Mouse (Mus musculus): ENCODE data around the gene Spats1. TPM values are rescaled to one million over a fixed set of nuclear protein-coding genes. Genes with fewer than 3 reads are reported as not detected.
A peak's percentile ranks its signal among the peaks of the same experiment; 100 is the strongest.
"Not testable (repeated sequence)": the region's sequence is repeated elsewhere in the genome, so short reads cannot be mapped to it uniquely, and the experiment has no call there.

The Spats1 gene
- total RNA-seq, 2 experiments from 2014 or later = 0.48 TPM; not detected in 1

GRCm38 (mm10) chr17:45489736-45490135 lies 14.5 kb upstream of the Spats1 start:
- no peak for DNase-seq

GRCm38 (mm10) chr17:45488321-45489254 lies 13.4 kb upstream of the Spats1 start:
- DNase-seq = no peak

- no peak for DNase-seq
These were observed 12.0 kb upstream of the Spats1 start for GRCm38 (mm10) chr17:45487216-45487615.

- no peak for DNase-seq
These were observed 10.4 kb upstream of the Spats1 start for GRCm38 (mm10) chr17:45485581-45485980.

GRCm38 (mm10) chr17:45480429-45480828 lies 5.2 kb upstream of the Spats1 start:
- peak; percentile 33 for DNase-seq

- peak; percentile 91 for DNase-seq
These were observed 3.1 kb upstream of the Spats1 start for GRCm38 (mm10) chr17:45478234-45478825.

- no peak for DNase-seq
These were observed 1.1 kb downstream of the Spats1 start for GRCm38 (mm10) chr17:45474146-45474545.

GRCm38 (mm10) chr17:45473667-45474066 lies 1.5 kb downstream of the Spats1 start:
- DNase-seq = no peak

- DNase-seq = no peak
These were observed 4.5 kb downstream of the Spats1 start for GRCm38 (mm10) chr17:45470726-45471125.

- no peak for DNase-seq
These were observed 6.9 kb downstream of the Spats1 start for GRCm38 (mm10) chr17:45468302-45468701.

- no peak for DNase-seq
These were observed 8.5 kb downstream of the Spats1 start for GRCm38 (mm10) chr17:45466701-45467100.

GRCm38 (mm10) chr17:45464255-45464654 lies 11.0 kb downstream of the Spats1 start:
- no peak for DNase-seq

GRCm38 (mm10) chr17:45462506-45462905 lies 12.7 kb downstream of the Spats1 start:
- DNase-seq = no peak

- no peak for DNase-seq
These were observed 16.2 kb downstream of the Spats1 start for GRCm38 (mm10) chr17:45459062-45459461.

GRCm38 (mm10) chr17:45458516-45458915 lies 16.7 kb downstream of the Spats1 start:
- no peak for DNase-seq

GRCm38 (mm10) chr17:45457487-45457886 lies 17.7 kb downstream of the Spats1 start:
- no peak for DNase-seq

GRCm38 (mm10) chr17:45456260-45457152 lies 18.7 kb downstream of the Spats1 start:
- no peak for DNase-seq

- not testable (repeated sequence) for DNase-seq
These were observed 19.4 kb downstream of the Spats1 start for GRCm38 (mm10) chr17:45455783-45456182.

GRCm38 (mm10) chr17:45454794-45455193 lies 20.4 kb downstream of the Spats1 start:
- no peak for DNase-seq

GRCm38 (mm10) chr17:45452271-45452670 lies 22.9 kb downstream of the Spats1 start:
- no peak for DNase-seq

GRCm38 (mm10) chr17:45450153-45450552 lies 25.1 kb downstream of the Spats1 start:
- DNase-seq = no peak

GRCm38 (mm10) chr17:45449586-45449985 lies 25.6 kb downstream of the Spats1 start:
- DNase-seq = no peak

Measured in adrenal gland, postnatal 10 days (tissue).